Mouse (Mus musculus): Measurements from ENCODE around the gene Ccnt1. TPM values are rescaled to one million over a fixed set of nuclear protein-coding genes. Genes with fewer than 3 reads are reported as not detected.

Gene Ccnt1
- 14.3 and 16.4 TPM in 2 replicates for polyA plus RNA-seq (2012; rRNA removed)

GRCm38 (mm10) chr15:98570873-98571538 lies at the start of gene Ccnt1, which contains the start of gene 4930415O20Rik:
Gene Ccnt1 (minus strand): TSS chr15:98570923.
Gene 4930415O20Rik (plus strand): TSS chr15:98571004.
- DNase-seq (ENCODE audit: low spot score): no peak

- peak; percentile 73 for DNase-seq (ENCODE audit: low spot score)
Measured at GRCm38 (mm10) chr15:98617176-98617537, 46.4 kb upstream of the Ccnt1 start.

- DNase-seq (ENCODE audit: low spot score): no peak
Measured at GRCm38 (mm10) chr15:98616362-98617175, 45.8 kb upstream of the Ccnt1 start.

- DNase-seq (ENCODE audit: low spot score): no peak
Measured at GRCm38 (mm10) chr15:98615751-98616150, 45.0 kb upstream of the Ccnt1 start.

GRCm38 (mm10) chr15:98614971-98615370 lies 44.2 kb upstream of the Ccnt1 start:
- DNase-seq (ENCODE audit: low spot score): no peak

GRCm38 (mm10) chr15:98614551-98614950 lies 43.8 kb upstream of the Ccnt1 start:
- no peak for DNase-seq (ENCODE audit: low spot score)

- no peak for DNase-seq (ENCODE audit: low spot score)
Measured at GRCm38 (mm10) chr15:98612229-98612628, 41.5 kb upstream of the Ccnt1 start.

GRCm38 (mm10) chr15:98610131-98610633 lies 39.5 kb upstream of the Ccnt1 start:
- no peak for DNase-seq (ENCODE audit: low spot score)

- DNase-seq (ENCODE audit: low spot score): peak; percentile 68
Measured at GRCm38 (mm10) chr15:98609331-98610130, 38.8 kb upstream of the Ccnt1 start, which contains the start of gene Adcy6. Gene Adcy6 (minus strand): TSS chr15:98610076.

- no peak for DNase-seq (ENCODE audit: low spot score)
Measured at GRCm38 (mm10) chr15:98608784-98609250, 38.1 kb upstream of the Ccnt1 start.

- DNase-seq (ENCODE audit: low spot score): no peak
Measured at GRCm38 (mm10) chr15:98608058-98608783, 37.5 kb upstream of the Ccnt1 start.

GRCm38 (mm10) chr15:98607557-98607956 lies 36.8 kb upstream of the Ccnt1 start:
- no peak for DNase-seq (ENCODE audit: low spot score)

- DNase-seq (ENCODE audit: low spot score): no peak
Measured at GRCm38 (mm10) chr15:98606739-98607138, 36.0 kb upstream of the Ccnt1 start.

GRCm38 (mm10) chr15:98606051-98606536 lies 35.4 kb upstream of the Ccnt1 start:
- no peak for DNase-seq (ENCODE audit: low spot score)

GRCm38 (mm10) chr15:98604041-98604575 lies 33.4 kb upstream of the Ccnt1 start:
- no peak for DNase-seq (ENCODE audit: low spot score)

GRCm38 (mm10) chr15:98602921-98603458 lies 32.3 kb upstream of the Ccnt1 start:
- no peak for DNase-seq (ENCODE audit: low spot score)

GRCm38 (mm10) chr15:98602191-98602881 lies 31.6 kb upstream of the Ccnt1 start:
- DNase-seq (ENCODE audit: low spot score): no peak

GRCm38 (mm10) chr15:98601832-98602190 lies 31.1 kb upstream of the Ccnt1 start:
- DNase-seq (ENCODE audit: low spot score): no peak

- DNase-seq (ENCODE audit: low spot score): no peak
Measured at GRCm38 (mm10) chr15:98600036-98600709, 29.4 kb upstream of the Ccnt1 start.

Data from urinary bladder, adult 2 months (tissue).